Mouse (Mus musculus): Measurements from ENCODE around the gene Gpbp1. TPM values are rescaled to one million over a fixed set of nuclear protein-coding genes. Genes with fewer than 3 reads are reported as not detected.

Gpbp1 gene
- 193 and 228 TPM in 2 replicates for total RNA-seq (2017)

GRCm38 (mm10) chr13:111489802-111490723 is at the start of gene Gpbp1:
TSS of gene Gpbp1 (minus strand) at chr13:111490111.
- peak; percentile 94 for ATAC-seq (replicated peaks; ENCODE audit: low read depth, poor library complexity, severe bottlenecking)

GRCm38 (mm10) chr13:111537718-111538117 is 47.8 kb upstream of the Gpbp1 start:
- no peak for ATAC-seq (replicated peaks; ENCODE audit: low read depth, poor library complexity, severe bottlenecking)

GRCm38 (mm10) chr13:111536207-111536887 is 46.4 kb upstream of the Gpbp1 start:
- 0 out of 2 replicates have a peak, but pooled peaks have one; percentile 32 for ATAC-seq (replicated peaks; ENCODE audit: low read depth, poor library complexity, severe bottlenecking)

- peak; percentile 63; the same call in 1 of the 2 replicates for ATAC-seq (replicated peaks; ENCODE audit: low read depth, poor library complexity, severe bottlenecking)
Measured at GRCm38 (mm10) chr13:111534131-111534530, 44.2 kb upstream of the Gpbp1 start.

- peak; percentile 62; the same call in 1 of the 2 replicates for ATAC-seq (replicated peaks; ENCODE audit: low read depth, poor library complexity, severe bottlenecking)
Measured at GRCm38 (mm10) chr13:111532178-111532948, 42.5 kb upstream of the Gpbp1 start.

- no peak for ATAC-seq (replicated peaks; ENCODE audit: low read depth, poor library complexity, severe bottlenecking)
Measured at GRCm38 (mm10) chr13:111531701-111532100, 41.8 kb upstream of the Gpbp1 start.

GRCm38 (mm10) chr13:111524277-111524676 is 34.4 kb upstream of the Gpbp1 start:
- ATAC-seq (replicated peaks; ENCODE audit: low read depth, poor library complexity, severe bottlenecking) = no peak

- ATAC-seq (replicated peaks; ENCODE audit: low read depth, poor library complexity, severe bottlenecking) = no peak
Measured at GRCm38 (mm10) chr13:111522336-111522735, 32.4 kb upstream of the Gpbp1 start.

GRCm38 (mm10) chr13:111520456-111520855 is 30.5 kb upstream of the Gpbp1 start:
- no peak for ATAC-seq (replicated peaks; ENCODE audit: low read depth, poor library complexity, severe bottlenecking)

- no peak for ATAC-seq (replicated peaks; ENCODE audit: low read depth, poor library complexity, severe bottlenecking)
Measured at GRCm38 (mm10) chr13:111518332-111518731, 28.4 kb upstream of the Gpbp1 start.

- ATAC-seq (replicated peaks; ENCODE audit: low read depth, poor library complexity, severe bottlenecking) = no peak
Measured at GRCm38 (mm10) chr13:111516385-111517150, 26.7 kb upstream of the Gpbp1 start.

GRCm38 (mm10) chr13:111509385-111509784 is 19.5 kb upstream of the Gpbp1 start:
- ATAC-seq (replicated peaks; ENCODE audit: low read depth, poor library complexity, severe bottlenecking) = no peak

- ATAC-seq (replicated peaks; ENCODE audit: low read depth, poor library complexity, severe bottlenecking) = peak; percentile 79
Measured at GRCm38 (mm10) chr13:111508645-111509044, 18.7 kb upstream of the Gpbp1 start.

- no peak for ATAC-seq (replicated peaks; ENCODE audit: low read depth, poor library complexity, severe bottlenecking)
Measured at GRCm38 (mm10) chr13:111494330-111495029, 4.6 kb upstream of the Gpbp1 start.

- ATAC-seq (replicated peaks; ENCODE audit: low read depth, poor library complexity, severe bottlenecking) = no peak
Measured at GRCm38 (mm10) chr13:111491046-111491756, 1.3 kb upstream of the Gpbp1 start.

- no peak for ATAC-seq (replicated peaks; ENCODE audit: low read depth, poor library complexity, severe bottlenecking)
Measured at GRCm38 (mm10) chr13:111489502-111489801, 459 bp downstream of the Gpbp1 start.

GRCm38 (mm10) chr13:111488651-111489501 is 1.0 kb downstream of the Gpbp1 start:
- ATAC-seq (replicated peaks; ENCODE audit: low read depth, poor library complexity, severe bottlenecking) = no peak; the same call in 1 of the 2 replicates

GRCm38 (mm10) chr13:111477695-111478094 is 12.2 kb downstream of the Gpbp1 start:
- no peak for ATAC-seq (replicated peaks; ENCODE audit: low read depth, poor library complexity, severe bottlenecking)
